Mouse (Mus musculus) embryonic facial prominence, embryonic 14.5 days (tissue): ENCODE measurements around the gene Igfbp7. TPM values are rescaled to one million over a fixed set of nuclear protein-coding genes. Genes with fewer than 3 reads are reported as not detected.

Source experiments
- ATAC-seq: fragments of 200-750 bp; cut with Nextera tagmentation; 2 replicates; pipeline ENCODE4 v1.8.0; 2017; ENCODE audit warnings: low read depth, moderate number of reproducible peaks, moderate TSS enrichment
- DNase-seq: peaks from one replicate; pipeline ENCODE4 v3.0.0-alpha.2; 2015; ENCODE audit warnings: low spot score
- H3K27ac ChIP-seq: fragments of 300-500 bp; sonication (generic); replicated peaks from 2 replicates; pipeline ENCODE4 v1.5.1; 2014; ENCODE audit warnings: low read depth, mild to moderate bottlenecking, low read length, moderate library complexity
- H3K27me3 ChIP-seq: fragments of 300-500 bp; sonication (generic); replicated peaks from 2 replicates; pipeline ENCODE4 v1.6.1; 2014; ENCODE audit warnings: low read length; ENCODE audit not compliant: control insufficient read depth, insufficient read depth
- H3K36me3 ChIP-seq: fragments of 300-500 bp; sonication (generic); 2 replicates; pipeline ENCODE4 v1.6.1; 2014; ENCODE audit warnings: low read length, mixed read lengths; ENCODE audit not compliant: control insufficient read depth, insufficient read depth
- H3K4me1 ChIP-seq: fragments of 300-500 bp; sonication (generic); 2 replicates; pipeline ENCODE4 v1.6.1; 2014; ENCODE audit warnings: antibody characterized with exemption, low read length; ENCODE audit not compliant: control insufficient read depth, insufficient read depth
- H3K4me2 ChIP-seq: fragments of 300-500 bp; sonication (generic); 2 replicates; pipeline ENCODE4 v1.6.1; 2014; ENCODE audit warnings: low read depth, mild to moderate bottlenecking, low read length, moderate library complexity, mixed read lengths
- H3K4me3 ChIP-seq: fragments of 300-500 bp; sonication (generic); 2 replicates; pipeline ENCODE4 v1.5.1; 2014; ENCODE audit warnings: low read depth, mild to moderate bottlenecking, low read length
- H3K9ac ChIP-seq: fragments of 300-500 bp; sonication (generic); 2 replicates; pipeline ENCODE4 v1.6.1; 2014; ENCODE audit warnings: low read depth, mild to moderate bottlenecking, low read length, moderate library complexity, mixed read lengths
- H3K9me3 ChIP-seq: fragments of 300-500 bp; sonication (generic); 2 replicates; pipeline ENCODE4 v1.6.1; 2016; ENCODE audit warnings: low read length; ENCODE audit not compliant: control insufficient read depth
- WGBS: fragments of 180-500 bp; shearing (Covaris S2); extraction: QIAGEN DNeasy Blood & Tissue Kit; methylation state at CpG from one replicate; pipeline ENCODE4 v1.1.7; 2014; 5-methylcytosine and 5-hydroxymethylcytosine counted together
- polyA plus RNA-seq: library from polyadenylated mRNA; unstranded; fragments of >200 nt; fragmentation: Nextera tagmentation; extraction: Ambion mirVana; gene quantifications from 2 replicates; pipeline ENCODE4 v1.2.1, GENCODE M21; 2014

Igfbp7 gene
- polyA plus RNA-seq, 1 experiment from 2014 or later, result 119 TPM

- H3K36me3 ChIP-seq, result no peaks in the 10 kb centered on the region
- peaks cover 28% of the 10 kb centered on the region for H3K4me1 ChIP-seq
- WGBS, result 45% methylated on average over 12 of the region's 12 CpGs
- H3K9ac ChIP-seq, result no peak overlapping the region
- DNase-seq (peak; percentile 59), ATAC-seq (peak; percentile 32; the same call in 1 of the 2 replicates)
- H3K27me3 ChIP-seq, result no peaks in the 10 kb centered on the region
- no peaks in the 10 kb centered on the region for H3K9me3 ChIP-seq
- peak overlapping the region; percentile 49 for H3K27ac ChIP-seq
- H3K4me3 ChIP-seq, result no peak overlapping the region
- H3K4me2 ChIP-seq, result no peak overlapping the region
These were observed 40.2 kb downstream of the Igfbp7 start for GRCm38 (mm10) chr5:77367682-77368081.

GRCm38 (mm10) chr5:77367145-77367544, 40.7 kb downstream of the Igfbp7 start:
- H3K9ac ChIP-seq, result no peak overlapping the region
- H3K9me3 ChIP-seq, result no peaks in the 10 kb centered on the region
- H3K27me3 ChIP-seq, result no peaks in the 10 kb centered on the region
- peak overlapping the region; percentile 49; the same call in 1 of the 2 replicates for H3K27ac ChIP-seq
- ATAC-seq (no peak), DNase-seq (no peak)
- WGBS, result 60% methylated on average over 1 of the region's 1 CpGs
- H3K36me3 ChIP-seq, result no peaks in the 10 kb centered on the region
- H3K4me2 ChIP-seq, result no peak overlapping the region
- H3K4me1 ChIP-seq, result peaks cover 28% of the 10 kb centered on the region
- no peak overlapping the region for H3K4me3 ChIP-seq

- Histone ChIP-seq H3K4me2 (no peak overlapping the region), H3K4me3 (no peak overlapping the region), H3K9ac (no peak overlapping the region), H3K36me3 (no peaks in the 10 kb centered on the region), H3K27me3 (no peaks in the 10 kb centered on the region), H3K9me3 (no peaks in the 10 kb centered on the region), H3K27ac (no peak overlapping the region), H3K4me1 (peaks cover 28% of the 10 kb centered on the region)
- WGBS, result 77% methylated on average over 8 of the region's 8 CpGs
- no peak for ATAC-seq
- DNase-seq, result no peak
These were observed 41.5 kb downstream of the Igfbp7 start for GRCm38 (mm10) chr5:77366313-77366712.

- Histone ChIP-seq H3K9ac (no peak overlapping the region), H3K4me1 (peaks cover 24% of the 10 kb centered on the region), H3K27me3 (no peaks in the 10 kb centered on the region), H3K27ac (no peak overlapping the region), H3K36me3 (no peaks in the 10 kb centered on the region), H3K4me3 (no peak overlapping the region), H3K9me3 (no peaks in the 10 kb centered on the region), H3K4me2 (no peak overlapping the region)
- peak; percentile 47 for DNase-seq
- 73% methylated on average over 3 of the region's 3 CpGs for WGBS
- no peak for ATAC-seq
These were observed 43.3 kb downstream of the Igfbp7 start for GRCm38 (mm10) chr5:77364443-77365038.

- no peak overlapping the region for H3K4me3 ChIP-seq
These were observed 44.2 kb downstream of the Igfbp7 start for GRCm38 (mm10) chr5:77363650-77364049.

GRCm38 (mm10) chr5:77362120-77362519, 45.7 kb downstream of the Igfbp7 start:
- Histone ChIP-seq H3K9ac (no peak overlapping the region), H3K27ac (no peak overlapping the region), H3K9me3 (no peaks in the 10 kb centered on the region), H3K36me3 (no peaks in the 10 kb centered on the region), H3K4me1 (peaks cover 20% of the 10 kb centered on the region), H3K4me3 (no peak overlapping the region), H3K4me2 (no peak overlapping the region), H3K27me3 (no peaks in the 10 kb centered on the region)
- WGBS, result 40% methylated on average over 3 of the region's 3 CpGs
- ATAC-seq, result no peak
- no peak for DNase-seq

More at GRCm38 (mm10) chr5:77363650-77364049, 44.2 kb downstream of the Igfbp7 start:
- no peak overlapping the region for H3K27ac ChIP-seq
- H3K36me3 ChIP-seq, result no peaks in the 10 kb centered on the region
- ATAC-seq (no peak), DNase-seq (no peak)
- H3K4me2 ChIP-seq, result no peak overlapping the region
- no peaks in the 10 kb centered on the region for H3K27me3 ChIP-seq
- H3K4me1 ChIP-seq, result peaks cover 22% of the 10 kb centered on the region
- H3K9ac ChIP-seq, result no peak overlapping the region
- no peaks in the 10 kb centered on the region for H3K9me3 ChIP-seq
- WGBS, result 82% methylated on average over 6 of the region's 6 CpGs

GRCm38 (mm10) chr5:77361006-77361405, 46.8 kb downstream of the Igfbp7 start:
- no peak for ATAC-seq

GRCm38 (mm10) chr5:77359971-77360370, 47.9 kb downstream of the Igfbp7 start:
- H3K9ac ChIP-seq, result no peak overlapping the region
- no peaks in the 10 kb centered on the region for H3K36me3 ChIP-seq
- H3K4me3 ChIP-seq, result no peak overlapping the region
- DNase-seq, result no peak
- WGBS, result 89% methylated on average over 4 of the region's 4 CpGs
- H3K9me3 ChIP-seq, result no peaks in the 10 kb centered on the region
- H3K4me1 ChIP-seq, result peaks cover 30% of the 10 kb centered on the region
- H3K4me2 ChIP-seq, result no peak overlapping the region
- H3K27me3 ChIP-seq, result no peaks in the 10 kb centered on the region
- no peak for ATAC-seq
- H3K27ac ChIP-seq, result no peak overlapping the region

More at GRCm38 (mm10) chr5:77361006-77361405, 46.8 kb downstream of the Igfbp7 start:
- WGBS, result 74% methylated on average over 4 of the region's 4 CpGs
- Histone ChIP-seq H3K4me1 (peaks cover 20% of the 10 kb centered on the region), H3K4me3 (no peak overlapping the region), H3K27me3 (no peaks in the 10 kb centered on the region), H3K4me2 (no peak overlapping the region), H3K36me3 (no peaks in the 10 kb centered on the region), H3K27ac (no peak overlapping the region), H3K9me3 (no peaks in the 10 kb centered on the region), H3K9ac (no peak overlapping the region)
- no peak for DNase-seq

GRCm38 (mm10) chr5:77358347-77358746, 49.5 kb downstream of the Igfbp7 start:
- no peaks in the 10 kb centered on the region for H3K36me3 ChIP-seq
- peak; percentile 82 for DNase-seq
- peaks cover 26% of the 10 kb centered on the region for H3K4me1 ChIP-seq
- H3K9me3 ChIP-seq, result no peaks in the 10 kb centered on the region
- H3K4me3 ChIP-seq, result peak overlapping the region; percentile 36
- peak; percentile 42 for ATAC-seq
- H3K9ac ChIP-seq, result peak overlapping the region; percentile 39
- peak overlapping the region; percentile 59; the same call in 1 of the 2 replicates for H3K27ac ChIP-seq
- WGBS, result 2% methylated on average over 10 of the region's 10 CpGs
- no peaks in the 10 kb centered on the region for H3K27me3 ChIP-seq
- H3K4me2 ChIP-seq, result peak overlapping the region; percentile 55
